Mouse (Mus musculus): Measurements from ENCODE around the gene Slc51a. TPM values are rescaled to one million over a fixed set of nuclear protein-coding genes. Genes with fewer than 3 reads are reported as not detected.

The Slc51a gene
- 1.7 and 2.6 TPM in 2 replicates for total RNA-seq (2014; rRNA removed; ENCODE audit: low replicate concordance)
- polyA plus RNA-seq (2015; fragmentation: Nextera tagmentation; extraction: Ambion mirVana), result 1.9 and 3.2 TPM in 2 replicates

- H3K4me3 ChIP-seq (ENCODE audit: low read depth, low read length), result no peak within 1 kb of the TSS
- no peaks in the 10 kb centered on the region for H3K9me3 ChIP-seq (replicated peaks; ENCODE audit: control insufficient read depth, low read length)
- TF ChIP-seq CTCF (IDR thresholded peaks at IDR 0.05; ENCODE audit: low read depth), result no peak
- peak; percentile 68; the same call in 1 of the 2 replicates for TF ChIP-seq EP300 (IDR thresholded peaks at IDR 0.05; ENCODE audit: low read depth)
- peaks cover 10% of the 10 kb centered on the region; the same call in 1 of the 2 replicates for H3K4me1 ChIP-seq (ENCODE audit: control insufficient read depth, insufficient read depth)
- H3K4me2 ChIP-seq (ENCODE audit: low read depth, low read length), result peak within 1 kb of the TSS; percentile 4; the same call in 1 of the 2 replicates
- peak within 1 kb of the TSS; percentile 67 for H3K27ac ChIP-seq (ENCODE audit: low read depth)
- H3K27me3 ChIP-seq (ENCODE audit: control insufficient read depth, insufficient read depth, low read length), result no peaks in the 10 kb centered on the region
- peak; percentile 94 for ATAC-seq (ENCODE audit: insufficient read depth, low read depth)
- peak; percentile 73 for DNase-seq (ENCODE audit: low spot score)
- WGBS, result 29% methylated on average over 15 of the region's 15 CpGs
- H3K36me3 ChIP-seq (replicated peaks; ENCODE audit: control insufficient read depth, insufficient read depth, low read length), result no peaks in the 10 kb centered on the region
- H3K9ac ChIP-seq (replicated peaks; ENCODE audit: low read depth, low read length), result no peak within 1 kb of the TSS
These were observed at the start of gene Slc51a for GRCm38 (mm10) chr16:32487234-32488111. Gene Slc51a (minus strand): TSS chr16:32487879.

- 21% methylated on average over 5 of the region's 5 CpGs for WGBS
- H3K36me3 ChIP-seq (replicated peaks; ENCODE audit: control insufficient read depth, insufficient read depth, low read length), result no peaks in the 10 kb centered on the region
- ATAC-seq (ENCODE audit: insufficient read depth, low read depth), result peak; percentile 75
- H3K4me3 ChIP-seq (ENCODE audit: low read depth, low read length), result no peak overlapping the region
- peak overlapping the region; percentile 56 for H3K27ac ChIP-seq (ENCODE audit: low read depth)
- no peaks in the 10 kb centered on the region for H3K9me3 ChIP-seq (replicated peaks; ENCODE audit: control insufficient read depth, low read length)
- H3K4me2 ChIP-seq (ENCODE audit: low read depth, low read length), result no peak overlapping the region
- no peak for TF ChIP-seq CTCF (IDR thresholded peaks at IDR 0.05; ENCODE audit: low read depth)
- no peaks in the 10 kb centered on the region for H3K27me3 ChIP-seq (ENCODE audit: control insufficient read depth, insufficient read depth, low read length)
- DNase-seq (ENCODE audit: low spot score), result peak; percentile 28
- H3K9ac ChIP-seq (replicated peaks; ENCODE audit: low read depth, low read length), result no peak overlapping the region
- H3K4me1 ChIP-seq (ENCODE audit: control insufficient read depth, insufficient read depth), result peaks cover 13% of the 10 kb centered on the region
These were observed 47.6 kb upstream of the Slc51a start for GRCm38 (mm10) chr16:32535157-32535751.

GRCm38 (mm10) chr16:32532878-32533826, 45.5 kb upstream of the Slc51a start:
- Histone ChIP-seq H3K9ac (replicated peaks; ENCODE audit: low read depth, low read length) (no peak overlapping the region), H3K27ac (ENCODE audit: low read depth) (no peak overlapping the region), H3K27me3 (ENCODE audit: control insufficient read depth, insufficient read depth, low read length) (no peaks in the 10 kb centered on the region), H3K4me2 (ENCODE audit: low read depth, low read length) (no peak overlapping the region), H3K4me3 (ENCODE audit: low read depth, low read length) (no peak overlapping the region), H3K36me3 (replicated peaks; ENCODE audit: control insufficient read depth, insufficient read depth, low read length) (no peaks in the 10 kb centered on the region), H3K9me3 (replicated peaks; ENCODE audit: control insufficient read depth, low read length) (no peaks in the 10 kb centered on the region), H3K4me1 (ENCODE audit: control insufficient read depth, insufficient read depth) (peaks cover 9% of the 10 kb centered on the region)
- DNase-seq (ENCODE audit: low spot score) (no peak), ATAC-seq (ENCODE audit: insufficient read depth, low read depth) (no peak)
- no peak for TF ChIP-seq CTCF (IDR thresholded peaks at IDR 0.05; ENCODE audit: low read depth)
- TF ChIP-seq EP300 (IDR thresholded peaks at IDR 0.05; ENCODE audit: low read depth), result no peak
- WGBS, result 79% methylated on average over 18 of the region's 18 CpGs

GRCm38 (mm10) chr16:32526906-32527305, 39.2 kb upstream of the Slc51a start:
- 55% methylated on average over 7 of the region's 7 CpGs for WGBS
- no peak overlapping the region for H3K4me3 ChIP-seq (ENCODE audit: low read depth, low read length)
- no peak overlapping the region for H3K9ac ChIP-seq (replicated peaks; ENCODE audit: low read depth, low read length)
- H3K27ac ChIP-seq (ENCODE audit: low read depth), result no peak overlapping the region
- H3K36me3 ChIP-seq (replicated peaks; ENCODE audit: control insufficient read depth, insufficient read depth, low read length), result no peaks in the 10 kb centered on the region
- ATAC-seq (ENCODE audit: insufficient read depth, low read depth) (no peak), DNase-seq (ENCODE audit: low spot score) (no peak)
- TF ChIP-seq CTCF (IDR thresholded peaks at IDR 0.05; ENCODE audit: low read depth) (no peak), EP300 (IDR thresholded peaks at IDR 0.05; ENCODE audit: low read depth) (no peak)
- no peak overlapping the region for H3K4me2 ChIP-seq (ENCODE audit: low read depth, low read length)
- peaks cover 17% of the 10 kb centered on the region; the same call in 1 of the 2 replicates for H3K4me1 ChIP-seq (ENCODE audit: control insufficient read depth, insufficient read depth)
- no peaks in the 10 kb centered on the region for H3K9me3 ChIP-seq (replicated peaks; ENCODE audit: control insufficient read depth, low read length)
- no peaks in the 10 kb centered on the region for H3K27me3 ChIP-seq (ENCODE audit: control insufficient read depth, insufficient read depth, low read length)

GRCm38 (mm10) chr16:32524244-32524615, 36.6 kb upstream of the Slc51a start:
- no peak overlapping the region for H3K4me2 ChIP-seq (ENCODE audit: low read depth, low read length)
- WGBS, result 47% methylated on average over 5 of the region's 5 CpGs

More at GRCm38 (mm10) chr16:32524244-32524615, 36.6 kb upstream of the Slc51a start:
- TF ChIP-seq CTCF (IDR thresholded peaks at IDR 0.05; ENCODE audit: low read depth) (no peak), EP300 (IDR thresholded peaks at IDR 0.05; ENCODE audit: low read depth) (no peak)
- H3K36me3 ChIP-seq (replicated peaks; ENCODE audit: control insufficient read depth, insufficient read depth, low read length), result no peaks in the 10 kb centered on the region
- no peaks in the 10 kb centered on the region for H3K27me3 ChIP-seq (ENCODE audit: control insufficient read depth, insufficient read depth, low read length)
- H3K4me3 ChIP-seq (ENCODE audit: low read depth, low read length), result no peak overlapping the region
- H3K27ac ChIP-seq (ENCODE audit: low read depth), result peak overlapping the region; percentile 78
- ATAC-seq (ENCODE audit: insufficient read depth, low read depth) (peak; percentile 29; the same call in 1 of the 2 replicates), DNase-seq (ENCODE audit: low spot score) (peak; percentile 41)
- no peaks in the 10 kb centered on the region for H3K9me3 ChIP-seq (replicated peaks; ENCODE audit: control insufficient read depth, low read length)
- H3K9ac ChIP-seq (replicated peaks; ENCODE audit: low read depth, low read length), result 0 out of 2 replicates have a peak overlapping the region, but pooled peaks have one; percentile 13
- peaks cover 17% of the 10 kb centered on the region; the same call in 1 of the 2 replicates for H3K4me1 ChIP-seq (ENCODE audit: control insufficient read depth, insufficient read depth)
